Mouse (Mus musculus) cerebellum, adult 9-10 months (tissue): Measurements from ENCODE around the gene Cyp24a1.
"Not testable (repeated sequence)": the region's sequence is repeated elsewhere in the genome, so short reads cannot be mapped to it uniquely, and the experiment has no call there.

Experiments
- DNase-seq: peaks from one replicate; pipeline ENCODE4 v3.0.0; 2022

The Cyp24a1 gene

DNA sequence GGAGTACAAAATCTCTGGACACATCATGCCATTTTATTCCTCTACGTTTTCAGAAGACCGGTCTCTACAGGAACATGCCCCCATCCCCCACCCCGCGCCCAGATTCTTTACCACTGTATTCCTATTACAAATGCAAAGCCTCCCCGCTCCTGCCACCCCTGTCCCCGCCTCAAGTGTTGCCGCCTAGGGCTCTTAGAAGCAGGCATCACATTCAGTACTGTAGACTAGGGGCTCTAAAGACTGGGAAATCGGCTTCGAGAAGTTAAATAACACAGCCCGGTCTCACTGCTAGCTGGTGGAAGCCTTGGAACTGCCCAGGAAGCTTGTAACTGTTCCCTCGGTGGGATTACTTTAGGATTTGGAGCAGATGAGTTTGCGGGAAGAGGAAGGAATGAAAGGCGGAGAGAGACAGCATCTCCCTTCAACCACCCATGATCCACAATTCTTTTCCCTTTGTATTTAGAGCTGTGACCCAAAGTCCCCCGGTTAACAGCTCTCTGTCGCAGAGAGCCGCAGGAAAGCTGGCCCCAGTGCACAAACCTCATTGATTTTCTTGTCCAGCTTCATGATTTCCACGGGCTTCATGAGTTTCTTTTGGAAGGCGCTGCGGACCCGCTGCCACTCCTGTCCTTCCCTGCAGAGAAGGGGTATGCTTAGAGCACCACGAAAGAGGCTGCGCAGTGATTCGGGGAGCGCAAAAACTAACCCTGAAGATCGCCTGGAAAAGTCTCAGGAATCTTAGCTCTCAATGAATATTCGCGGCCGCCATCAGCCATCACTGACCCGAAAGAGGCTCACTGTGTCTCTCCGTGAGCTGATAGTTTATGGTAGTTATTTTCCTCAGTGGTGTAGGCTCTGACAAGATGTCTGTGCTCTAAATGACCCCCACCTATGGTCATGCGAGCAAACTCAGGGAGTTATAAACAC is 1.9 kb downstream of the Cyp24a1 start:
- DNase-seq: no peak

GRCm38 (mm10) chr2:170487890-170488502 is 8.9 kb downstream of the Cyp24a1 start:
- peak; percentile 21 for DNase-seq

DNA sequence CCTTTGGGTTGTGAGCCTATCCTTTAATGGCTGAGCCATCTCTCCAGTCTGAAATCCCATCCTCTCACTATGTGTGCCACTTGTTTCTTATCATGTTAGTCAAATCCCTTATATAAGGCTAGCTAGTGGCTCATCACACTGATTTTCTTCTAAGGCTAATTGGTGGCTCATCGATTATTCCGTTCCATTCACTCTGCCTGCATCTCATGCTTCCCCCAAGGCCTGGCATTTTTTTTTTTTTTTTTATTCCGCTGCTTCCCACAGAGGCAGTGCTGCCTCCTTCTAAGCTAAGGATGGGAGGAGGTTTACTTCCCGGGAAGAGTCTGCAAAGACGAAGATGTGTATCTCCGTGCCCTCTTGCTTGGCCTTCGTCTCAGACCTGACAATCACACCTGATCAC is 9.7 kb downstream of the Cyp24a1 start:
- no peak for DNase-seq

GRCm38 (mm10) chr2:170483914-170484313 is 13.0 kb downstream of the Cyp24a1 start:
- no peak for DNase-seq

GRCm38 (mm10) chr2:170482019-170482540 is 14.9 kb downstream of the Cyp24a1 start:
- DNase-seq: no peak

DNA sequence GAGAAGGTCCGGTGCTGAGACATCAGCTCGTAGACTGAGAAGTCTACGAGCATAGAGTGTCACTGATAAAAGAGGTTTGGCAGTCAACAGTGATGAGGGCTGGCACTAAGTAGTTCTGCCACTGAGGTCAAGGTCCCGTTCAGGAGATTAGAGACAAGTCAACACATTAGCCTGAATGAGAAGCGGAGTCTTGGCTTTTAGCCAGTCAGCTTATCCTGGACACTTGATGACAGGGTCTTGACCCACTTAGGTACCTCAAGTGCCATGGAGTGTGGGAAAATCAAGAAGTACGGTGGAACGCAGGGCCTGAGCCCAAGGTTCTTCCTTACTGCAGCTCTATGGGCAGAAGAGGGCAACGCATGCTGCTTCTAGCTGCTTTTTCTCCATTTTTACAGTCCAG is 20.3 kb downstream of the Cyp24a1 start:
- no peak for DNase-seq

DNA sequence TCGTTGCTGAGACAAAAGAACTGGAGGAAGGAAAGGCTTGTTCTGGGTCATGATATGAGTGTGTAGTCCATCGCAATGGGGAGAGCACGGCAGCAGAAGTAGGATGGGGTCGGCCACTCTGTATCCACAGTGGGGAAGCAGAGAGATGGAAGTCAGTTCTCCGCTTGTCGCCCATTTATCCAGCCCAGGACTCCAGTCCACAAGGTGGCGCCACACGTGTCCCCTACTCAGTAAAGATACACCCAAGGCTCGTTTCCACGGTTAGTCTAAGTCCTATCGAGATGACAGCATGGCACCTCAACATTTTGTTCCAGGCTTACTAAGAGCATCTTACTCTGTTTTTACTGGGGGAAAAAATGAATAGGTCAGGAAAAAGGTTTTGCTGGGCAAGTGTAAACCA is 20.7 kb downstream of the Cyp24a1 start:
- DNase-seq: no peak

DNA sequence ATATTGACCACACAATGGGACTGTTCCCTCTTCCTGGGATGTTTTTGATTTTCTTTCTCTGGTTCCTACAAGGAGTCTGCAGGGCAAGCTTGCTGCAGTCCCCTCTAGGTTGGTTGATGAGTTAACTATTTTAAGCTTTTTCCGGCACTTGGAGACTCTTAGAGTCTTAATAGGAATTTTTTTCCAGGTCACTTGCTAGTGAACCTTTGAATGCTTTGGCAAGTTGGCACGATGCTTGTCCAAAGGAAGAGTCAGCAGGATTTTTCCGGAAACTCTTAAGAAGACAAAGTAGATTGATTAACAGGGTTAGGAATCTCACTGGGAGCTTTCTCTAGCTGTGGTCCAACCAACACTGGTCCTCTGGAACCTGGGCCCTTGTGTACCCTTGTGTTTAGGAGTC is 21.8 kb downstream of the Cyp24a1 start:
- DNase-seq: no peak

DNA sequence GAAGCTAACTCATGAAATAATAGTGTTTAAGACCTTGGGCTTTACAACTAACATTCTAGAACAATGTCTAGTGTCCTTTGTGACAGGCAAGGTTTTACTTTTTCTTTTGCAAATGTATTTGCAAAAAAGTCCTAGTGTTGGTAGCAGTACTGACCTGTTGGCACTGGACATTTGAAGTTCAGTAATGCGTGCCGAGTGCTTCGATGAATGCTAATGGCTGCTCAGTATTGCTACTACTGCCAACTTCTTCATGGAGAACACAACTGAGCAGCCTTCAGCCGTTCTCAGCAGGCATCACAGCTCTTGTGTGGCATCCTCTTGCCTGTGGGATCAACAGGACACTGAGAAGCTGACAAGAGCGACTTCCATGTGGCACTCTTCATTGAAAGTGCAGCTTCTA is 22.8 kb downstream of the Cyp24a1 start:
- no peak for DNase-seq

GRCm38 (mm10) chr2:170470591-170470990 is 26.4 kb downstream of the Cyp24a1 start:
- no peak for DNase-seq

GRCm38 (mm10) chr2:170469616-170470308 is 27.2 kb downstream of the Cyp24a1 start:
- peak; percentile 7 for DNase-seq

- no peak for DNase-seq
Observed at GRCm38 (mm10) chr2:170468009-170468408, 28.9 kb downstream of the Cyp24a1 start.

GRCm38 (mm10) chr2:170464817-170465216 is 32.1 kb downstream of the Cyp24a1 start:
- no peak for DNase-seq

DNA sequence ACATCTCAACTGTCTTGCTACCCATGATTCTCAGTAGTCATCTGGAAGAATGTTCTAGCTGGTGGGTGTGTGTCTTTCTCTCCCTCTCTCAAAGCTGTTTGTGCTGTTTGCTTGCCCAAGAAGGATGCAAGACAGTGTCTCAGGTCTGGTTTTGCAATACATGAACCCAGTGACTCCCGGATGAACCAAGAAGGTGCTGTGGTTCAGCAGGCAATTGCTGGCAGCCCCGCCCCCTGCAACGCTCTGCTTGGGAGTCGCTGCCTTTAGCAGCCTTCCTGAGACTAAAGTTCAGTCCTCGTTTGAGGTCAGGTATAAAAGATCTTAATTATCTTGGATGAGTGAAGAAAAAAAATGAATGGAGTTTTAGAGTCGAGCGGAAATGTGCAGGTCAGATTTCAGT is 35.3 kb downstream of the Cyp24a1 start:
- DNase-seq: no peak

DNA sequence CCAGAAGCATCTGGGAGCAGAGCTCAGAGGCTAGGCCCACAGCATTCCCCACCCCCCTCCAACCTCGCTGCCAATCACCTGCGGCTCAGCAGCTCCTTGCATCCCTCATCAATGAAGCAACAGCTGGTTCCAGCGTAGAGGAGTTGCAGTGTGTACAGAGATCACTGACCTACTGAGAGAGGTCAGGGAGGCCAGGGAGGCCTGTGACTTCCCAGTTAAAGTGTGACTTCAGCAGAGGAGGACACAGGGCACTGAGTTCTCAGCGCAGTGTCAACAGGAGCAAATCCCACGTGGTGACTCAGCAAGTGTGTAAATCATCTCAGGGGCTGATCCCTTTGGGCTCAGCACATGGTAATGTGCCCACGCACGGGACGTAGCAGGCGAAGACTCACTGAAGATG is 37.1 kb downstream of the Cyp24a1 start:
- no peak for DNase-seq

- no peak for DNase-seq
Observed at GRCm38 (mm10) chr2:170459183-170459582, 37.8 kb downstream of the Cyp24a1 start.

DNA sequence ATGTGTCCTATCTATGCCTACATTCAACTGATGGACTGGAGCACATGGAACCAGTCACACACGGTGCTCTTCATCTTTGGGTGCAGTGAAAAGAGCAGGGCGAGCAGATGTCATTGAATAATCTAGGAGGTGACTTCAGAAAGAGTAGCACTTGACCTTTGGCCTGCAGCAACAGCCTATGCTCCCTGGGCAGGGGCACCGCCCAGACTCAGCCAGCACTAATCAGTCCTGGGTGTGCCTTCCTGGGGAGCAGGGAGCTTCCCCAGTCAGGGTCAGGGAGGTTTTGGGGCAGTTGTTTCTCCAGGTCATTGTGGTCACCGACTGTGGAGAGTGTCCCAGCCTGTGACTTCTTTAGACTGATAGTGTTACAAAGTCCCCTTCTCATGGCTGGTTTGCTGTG is 43.1 kb downstream of the Cyp24a1 start:
- DNase-seq: not testable (repeated sequence)

DNA sequence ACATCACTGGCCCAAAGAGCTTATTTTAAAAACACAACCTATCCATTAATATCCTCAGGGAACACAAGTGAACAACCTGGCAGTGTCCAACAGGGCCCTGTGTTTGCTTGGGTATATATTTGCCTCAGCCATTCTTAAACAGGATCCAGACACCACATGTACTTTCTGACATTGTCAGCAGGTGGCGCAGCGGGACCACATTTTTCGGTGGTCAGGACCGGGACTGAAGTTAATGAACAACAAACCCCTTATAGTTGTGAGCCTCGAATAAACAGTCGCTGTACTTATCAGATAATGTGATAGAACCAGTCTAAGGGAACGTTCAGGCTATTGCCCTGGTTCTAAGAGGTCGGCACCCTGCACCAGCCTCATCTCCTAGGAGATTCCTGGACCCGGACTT is 46.0 kb downstream of the Cyp24a1 start:
- peak; percentile 39 for DNase-seq

GRCm38 (mm10) chr2:170447651-170448050 is 49.3 kb downstream of the Cyp24a1 start:
- no peak for DNase-seq

GRCm38 (mm10) chr2:170446843-170447383 is 50.0 kb downstream of the Cyp24a1 start:
- DNase-seq: no peak

- no peak for DNase-seq
Observed at GRCm38 (mm10) chr2:170445861-170446260, 51.1 kb downstream of the Cyp24a1 start.

GRCm38 (mm10) chr2:170442535-170442934 is 54.4 kb downstream of the Cyp24a1 start:
- peak; percentile 12 for DNase-seq

GRCm38 (mm10) chr2:170438782-170439181 is 58.2 kb downstream of the Cyp24a1 start:
- no peak for DNase-seq
